Mouse (Mus musculus) mouse trophoblast stem cell (cell line): Measurements from ENCODE around the gene BC052040.

Source experiments
- in situ Hi-C, 2 experiments: fragments of 300-500 bp; cut with MseI, MboI; formaldehyde crosslinking; loops; 2 replicates in 1 of 2; 3 replicates in 1 of 2; pipeline ENCODE4 v1.15.1; 2025

Gene BC052040

GRCm38 (mm10) chr2:115601280-115601679 lies 19.8 kb downstream of the BC052040 start:
- in situ Hi-C loops = no loop called here

GRCm38 (mm10) chr2:115602116-115602515 lies 20.6 kb downstream of the BC052040 start:
- in situ Hi-C loops = no loop called here

- in situ Hi-C loops = no loop called here
Observed at GRCm38 (mm10) chr2:115604132-115604531, 22.6 kb downstream of the BC052040 start.

GRCm38 (mm10) chr2:115605829-115606336 lies 24.4 kb downstream of the BC052040 start:
- in situ Hi-C loops = no loop called here

GRCm38 (mm10) chr2:115609020-115609419 lies 27.5 kb downstream of the BC052040 start:
- in situ Hi-C loops = no loop called here

GRCm38 (mm10) chr2:115610092-115610491 lies 28.6 kb downstream of the BC052040 start:
- in situ Hi-C loops = no loop called here

- in situ Hi-C loops = no loop called here
Observed at GRCm38 (mm10) chr2:115610503-115610902, 29.0 kb downstream of the BC052040 start.

GRCm38 (mm10) chr2:115613830-115614520 lies 32.5 kb downstream of the BC052040 start:
- in situ Hi-C loops = no loop called here

- in situ Hi-C loops = no loop called here
Observed at GRCm38 (mm10) chr2:115628471-115628870, 47.0 kb downstream of the BC052040 start.

GRCm38 (mm10) chr2:115631031-115631434 lies 49.5 kb downstream of the BC052040 start:
- in situ Hi-C loops = no loop called here

- in situ Hi-C loops = no loop called here
Observed at GRCm38 (mm10) chr2:115631826-115632225, 50.3 kb downstream of the BC052040 start.

- in situ Hi-C loops = no loop called here
Observed at GRCm38 (mm10) chr2:115650203-115650602, 68.7 kb downstream of the BC052040 start.

- in situ Hi-C loops = no loop called here
Observed at GRCm38 (mm10) chr2:115659712-115660111, 78.2 kb downstream of the BC052040 start.

- in situ Hi-C loops = no loop called here
Observed at GRCm38 (mm10) chr2:115660213-115661120, 79.0 kb downstream of the BC052040 start.

- in situ Hi-C loops = no loop called here
Observed at GRCm38 (mm10) chr2:115667516-115667915, 86.0 kb downstream of the BC052040 start.

- in situ Hi-C loops = no loop called here
Observed at GRCm38 (mm10) chr2:115673054-115673660, 91.6 kb downstream of the BC052040 start.

- in situ Hi-C loops = no loop called here
Observed at GRCm38 (mm10) chr2:115678786-115679185, 97.3 kb downstream of the BC052040 start.

GRCm38 (mm10) chr2:115685250-115685649 lies 103.7 kb downstream of the BC052040 start:
- in situ Hi-C loops = no loop called here

GRCm38 (mm10) chr2:115687612-115688011 lies 106.1 kb downstream of the BC052040 start:
- in situ Hi-C loops = no loop called here

GRCm38 (mm10) chr2:115688282-115688681 lies 106.8 kb downstream of the BC052040 start:
- in situ Hi-C loops = no loop called here

GRCm38 (mm10) chr2:115693841-115694240 lies 112.3 kb downstream of the BC052040 start:
- in situ Hi-C loops = no loop called here

- in situ Hi-C loops = no loop called here
Observed at GRCm38 (mm10) chr2:115694386-115694785, 112.9 kb downstream of the BC052040 start.
